Mouse (Mus musculus) kidney, adult 11 months (tissue): ENCODE measurements around the gene Arid3a.
"Not testable (repeated sequence)": the region's sequence is repeated elsewhere in the genome, so short reads cannot be mapped to it uniquely, and the experiment has no call there.

ENCODE experiments used
- DNase-seq: peaks from one replicate; pipeline ENCODE4 v3.0.0; 2022

Gene Arid3a

GRCm38 (mm10) chr10:79953946-79954345 is 27.1 kb downstream of the Arid3a start:
- DNase-seq: no peak

GRCm38 (mm10) chr10:79955691-79956090 is 28.8 kb downstream of the Arid3a start:
- no peak for DNase-seq

GRCm38 (mm10) chr10:79956643-79957154 is 29.9 kb downstream of the Arid3a start:
- DNase-seq: no peak

- peak; percentile 88 for DNase-seq
These were observed 31.4 kb downstream of the Arid3a start for GRCm38 (mm10) chr10:79958140-79958816.

GRCm38 (mm10) chr10:79959412-79959811 is 32.6 kb downstream of the Arid3a start:
- not testable (repeated sequence) for DNase-seq

- peak; percentile 100 for DNase-seq
These were observed 33.2 kb downstream of the Arid3a start, which contains the start of gene Wdr18 for GRCm38 (mm10) chr10:79959847-79960601. TSS of gene Wdr18 (plus strand) at chr10:79960152.

- DNase-seq: no peak
These were observed 33.9 kb downstream of the Arid3a start for GRCm38 (mm10) chr10:79960671-79961294.

- DNase-seq: no peak
These were observed 37.9 kb downstream of the Arid3a start for GRCm38 (mm10) chr10:79964727-79965126.

- no peak for DNase-seq
These were observed 38.5 kb downstream of the Arid3a start for GRCm38 (mm10) chr10:79965325-79965724.

GRCm38 (mm10) chr10:79966886-79967400 is 40.1 kb downstream of the Arid3a start:
- DNase-seq: peak; percentile 95

GRCm38 (mm10) chr10:79968181-79968580 is 41.3 kb downstream of the Arid3a start:
- DNase-seq: no peak

- peak; percentile 69 for DNase-seq
These were observed 42.3 kb downstream of the Arid3a start for GRCm38 (mm10) chr10:79969124-79969568.

GRCm38 (mm10) chr10:79970415-79971182 is 43.8 kb downstream of the Arid3a start, which contains the start of gene Grin3b:
TSS of gene Grin3b (plus strand) at chr10:79970715.
- DNase-seq: no peak

GRCm38 (mm10) chr10:79971183-79971497 is 44.3 kb downstream of the Arid3a start:
- no peak for DNase-seq

GRCm38 (mm10) chr10:79972831-79973230 is 46.0 kb downstream of the Arid3a start:
- DNase-seq: no peak

GRCm38 (mm10) chr10:79974087-79974486 is 47.2 kb downstream of the Arid3a start:
- DNase-seq: no peak

GRCm38 (mm10) chr10:79974668-79975067 is 47.8 kb downstream of the Arid3a start:
- DNase-seq: no peak

GRCm38 (mm10) chr10:79976071-79976721 is 49.4 kb downstream of the Arid3a start:
- DNase-seq: no peak

- no peak for DNase-seq
These were observed 49.9 kb downstream of the Arid3a start for GRCm38 (mm10) chr10:79976722-79977107.

GRCm38 (mm10) chr10:79977324-79977723 is 50.5 kb downstream of the Arid3a start:
- no peak for DNase-seq

- no peak for DNase-seq
These were observed 51.2 kb downstream of the Arid3a start for GRCm38 (mm10) chr10:79978061-79978460.
